Mouse (Mus musculus) brown adipose tissue, adult 24 weeks (tissue): Measurements from ENCODE around the gene Olfr45. TPM values are rescaled to one million over a fixed set of nuclear protein-coding genes. Genes with fewer than 3 reads are reported as not detected.

Experiments used
- polyA plus RNA-seq: library from polyadenylated mRNA; stranded (reverse); fragments of >200 nt; gene quantifications from 2 replicates; pipeline ENCODE4 v1.2.4, GENCODE M21; 2012; ENCODE audit not compliant: missing spikeins, insufficient read depth, insufficient read length

The Olfr45 gene
- polyA plus RNA-seq, 1 experiment, result not detected

Other genes starting within 250 kb of the Olfr45 start
- not detected in 2 replicates for gene Olfr533, start 218.6 kb upstream of the Olfr45 start, polyA plus RNA-seq
- not detected in 2 replicates for gene Olfr535, start 197.7 kb upstream of the Olfr45 start, polyA plus RNA-seq
- not detected in 2 replicates for gene Olfr536, start 174.6 kb upstream of the Olfr45 start, polyA plus RNA-seq
- not detected in 2 replicates for gene Olfr538, start 114.1 kb upstream of the Olfr45 start, polyA plus RNA-seq
- gene Olfr46, start 80.7 kb upstream of the Olfr45 start, polyA plus RNA-seq, result not detected in 2 replicates
- not detected in 2 replicates for gene Olfr61, start 53.0 kb upstream of the Olfr45 start, polyA plus RNA-seq
- gene Olfr53, start 35.5 kb upstream of the Olfr45 start, polyA plus RNA-seq, result not detected in 2 replicates
- not detected in 2 replicates for gene Olfr539, start 22.0 kb upstream of the Olfr45 start, polyA plus RNA-seq
- not detected in 2 replicates for gene Olfr541, start 15.3 kb downstream of the Olfr45 start, polyA plus RNA-seq
- 52.3 and 66.9 TPM in 2 replicates for gene Cyp2e1, start 81.8 kb downstream of the Olfr45 start, polyA plus RNA-seq
- 1.0 TPM in 1 of 2 replicates, not detected in the other for gene Syce1, start 105.9 kb downstream of the Olfr45 start, polyA plus RNA-seq
- gene Zfp941, start 140.2 kb downstream of the Olfr45 start, polyA plus RNA-seq, result not detected in 2 replicates
- 2.3 TPM in 1 of 2 replicates, not detected in the other for gene Urah, start 153.1 kb downstream of the Olfr45 start, polyA plus RNA-seq
- not detected in 2 replicates for gene Scgb1c1, start 163.6 kb downstream of the Olfr45 start, polyA plus RNA-seq
- gene Odf3, start 165.9 kb downstream of the Olfr45 start, polyA plus RNA-seq, result not detected in 2 replicates
- gene Gm45785, start 174.4 kb downstream of the Olfr45 start, polyA plus RNA-seq, result not detected in 2 replicates
- gene Ric8a, start 175.0 kb downstream of the Olfr45 start, polyA plus RNA-seq, result 14.4 and 15.5 TPM in 2 replicates
- 43.9 and 49.2 TPM in 2 replicates for gene Bet1l, start 175.6 kb downstream of the Olfr45 start, polyA plus RNA-seq
- 108 and 110 TPM in 2 replicates for gene Psmd13, start 200.0 kb downstream of the Olfr45 start, polyA plus RNA-seq
- gene Sirt3, start 200.4 kb downstream of the Olfr45 start, polyA plus RNA-seq, result 77.2 and 79.1 TPM in 2 replicates
- gene Cox8b, start 218.5 kb downstream of the Olfr45 start, polyA plus RNA-seq, result 8,049 and 8,538 TPM in 2 replicates
- not detected in 2 replicates for gene Nlrp6, start 239.0 kb downstream of the Olfr45 start, polyA plus RNA-seq